ENCODE assay signal across 8 mouse cellular contexts in the genomic region with DNA sequence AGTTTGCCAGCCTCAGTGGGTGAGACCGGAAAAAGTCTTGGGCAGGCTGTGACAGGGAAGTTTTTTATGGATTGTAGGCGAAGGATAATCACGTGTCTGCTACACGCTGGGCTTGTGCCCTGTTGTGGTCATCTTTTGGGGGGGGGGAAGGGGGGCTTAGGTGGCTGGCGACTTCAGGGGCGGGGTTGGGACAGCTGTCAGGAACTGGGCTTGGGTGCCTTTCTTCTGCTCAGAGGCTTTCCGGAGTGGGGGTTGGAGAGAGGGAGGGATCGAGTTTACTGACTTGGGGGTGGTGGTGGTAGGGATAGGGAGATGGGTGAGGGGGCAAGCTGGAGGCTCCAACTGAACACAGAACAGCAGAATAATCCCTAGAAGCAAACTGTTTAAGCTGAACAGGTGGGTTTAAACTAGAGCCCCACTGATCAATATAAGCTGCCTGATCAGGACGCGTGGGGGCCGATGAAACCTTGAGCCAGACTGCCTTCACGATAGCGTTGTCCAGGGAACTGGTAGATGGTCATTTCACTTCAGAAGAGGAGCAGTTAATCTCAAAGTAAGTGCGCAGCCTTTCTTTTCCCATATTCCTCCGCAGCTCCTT.
DNase-seq lines count a peak whose midpoint lies in the region; ATAC-seq and TF ChIP-seq lines count a peak whose summit lies in the region.

No protein-coding gene starts in this region.

- H3K27me3 ChIP-seq in forebrain, postnatal 0 days (ENCODE audit: insufficient read depth, low read length), result no peaks in the 10 kb centered on the region
- H3K27me3 ChIP-seq in limb, embryonic 10.5 days (ENCODE audit: low read depth, poor library complexity, severe bottlenecking), result peaks cover 37% of the 10 kb centered on the region; the same call in 1 of the 2 replicates
- no peaks in the 10 kb centered on the region for H3K27me3 ChIP-seq in neural tube, embryonic 15.5 days (replicated peaks)

- H3K4me3 ChIP-seq in forebrain, postnatal 0 days (ENCODE audit: low read depth, low read length), result peak overlapping the region; percentile 35
- peak overlapping the region; percentile 30 for H3K4me3 ChIP-seq in limb, embryonic 10.5 days
- peak overlapping the region; percentile 29 for H3K4me3 ChIP-seq in neural tube, embryonic 15.5 days (replicated peaks)

- peak overlapping the region; percentile 60 for H3K4me2 ChIP-seq in forebrain, postnatal 0 days (ENCODE audit: low read depth)
- peak overlapping the region; percentile 63 for H3K4me2 ChIP-seq in neural tube, embryonic 15.5 days

- 6% methylated on average over 15 of the region's 15 CpGs for WGBS in forebrain, postnatal 0 days
- WGBS in limb, embryonic 10.5 days, result 7% methylated on average over 15 of the region's 15 CpGs
- WGBS in neural tube, embryonic 15.5 days, result 5% methylated on average over 15 of the region's 15 CpGs

- H3K9ac ChIP-seq in forebrain, postnatal 0 days, result 0 out of 2 replicates have a peak overlapping the region, but pooled peaks have one; percentile 10
- H3K9ac ChIP-seq in neural tube, embryonic 15.5 days (replicated peaks), result peak overlapping the region; percentile 20; the same call in 1 of the 2 replicates

- no peaks in the 10 kb centered on the region for H3K9me3 ChIP-seq in forebrain, postnatal 0 days (ENCODE audit: low read length)
- H3K9me3 ChIP-seq in limb, embryonic 10.5 days (replicated peaks), result no peaks in the 10 kb centered on the region
- no peaks in the 10 kb centered on the region for H3K9me3 ChIP-seq in neural tube, embryonic 15.5 days (replicated peaks)

- H3K27ac ChIP-seq in forebrain, postnatal 0 days (ENCODE audit: low read depth, low read length), result no peak overlapping the region
- no peak overlapping the region for H3K27ac ChIP-seq in limb, embryonic 10.5 days
- H3K27ac ChIP-seq in neural tube, embryonic 15.5 days (replicated peaks), result no peak overlapping the region

- no peak for ATAC-seq in forebrain, postnatal 0 days
- ATAC-seq in neural tube, embryonic 15.5 days (ENCODE audit: low FRiP score), result peak; percentile 43; the same call in 1 of the 2 replicates
- ATAC-seq in erythroid progenitor cell, adult 5-6 weeks (replicated peaks; ENCODE audit: low FRiP score, poor library complexity, severe bottlenecking), result no peak

- DNase-seq in ovary, postnatal 36 days (ENCODE audit: low spot score), result peak; percentile 12
- DNase-seq in ovary, adult 18-20 months (ENCODE audit: low spot score), result no peak
- no peak for DNase-seq in forebrain, postnatal 0 days
- DNase-seq in limb, embryonic 10.5 days (ENCODE audit: low spot score), result no peak
- DNase-seq in layer of hippocampus, adult 18-20 months (ENCODE audit: low spot score in 2 of 2), result no peak
- DNase-seq in cerebellum, postnatal 4 days (ENCODE audit: low spot score in 2 of 2), result no peak

- no peak for TF ChIP-seq CTCF in forebrain, postnatal 0 days (IDR thresholded peaks at IDR 0.05; ENCODE audit: low read depth)

- H3K4me1 ChIP-seq in forebrain, postnatal 0 days (ENCODE audit: insufficient read depth), result 0 out of 2 replicates have a peak, but pooled peaks cover 4% of the 10 kb centered on the region
- peaks cover 8% of the 10 kb centered on the region for H3K4me1 ChIP-seq in limb, embryonic 10.5 days
- peaks cover 7% of the 10 kb centered on the region for H3K4me1 ChIP-seq in neural tube, embryonic 15.5 days

- no peaks in the 10 kb centered on the region for H3K36me3 ChIP-seq in forebrain, postnatal 0 days (ENCODE audit: insufficient read depth)
- no peaks in the 10 kb centered on the region for H3K36me3 ChIP-seq in limb, embryonic 10.5 days
- H3K36me3 ChIP-seq in neural tube, embryonic 15.5 days, result no peaks in the 10 kb centered on the region
